Mouse (Mus musculus): ENCODE data around the gene Cacna1d. TPM values are rescaled to one million over a fixed set of nuclear protein-coding genes. Genes with fewer than 3 reads are reported as not detected.

Cacna1d gene
- total RNA-seq, 2 experiments from 2014 or later: 50.9 to 52.4 TPM

DNA sequence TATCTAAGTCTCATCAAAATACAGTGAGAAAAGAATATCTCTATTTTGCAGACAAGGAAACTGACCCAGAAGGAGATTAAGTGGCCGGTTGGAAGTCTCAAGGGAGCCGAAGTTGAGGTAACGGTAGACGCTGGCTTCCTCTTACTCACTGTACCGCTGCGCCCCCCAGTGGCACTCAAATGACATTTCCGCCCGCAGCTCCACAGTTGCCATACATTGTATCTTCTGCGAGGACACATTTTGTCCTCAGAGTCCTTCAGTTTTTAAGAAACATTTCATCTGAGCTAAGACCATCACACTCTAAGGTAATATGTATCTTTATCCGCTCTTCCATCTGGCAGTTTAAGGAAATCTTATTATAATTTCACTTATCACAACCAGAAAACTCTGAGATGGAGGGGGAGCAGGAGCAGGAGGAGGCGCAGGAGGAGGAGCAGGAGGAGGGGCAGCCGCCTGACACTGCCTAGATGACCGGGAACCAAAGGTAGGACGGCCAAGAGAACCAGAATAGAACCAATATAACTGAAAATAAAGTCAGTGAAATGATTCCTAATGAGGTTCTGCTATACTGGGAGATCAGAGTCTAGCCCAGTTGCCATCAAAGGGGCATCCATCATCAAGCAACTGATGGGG lies 31.2 kb downstream of the Cacna1d start:
- DNase-seq (ENCODE audit: low spot score in 2 of 2): peak; percentile 79 to 87

DNA sequence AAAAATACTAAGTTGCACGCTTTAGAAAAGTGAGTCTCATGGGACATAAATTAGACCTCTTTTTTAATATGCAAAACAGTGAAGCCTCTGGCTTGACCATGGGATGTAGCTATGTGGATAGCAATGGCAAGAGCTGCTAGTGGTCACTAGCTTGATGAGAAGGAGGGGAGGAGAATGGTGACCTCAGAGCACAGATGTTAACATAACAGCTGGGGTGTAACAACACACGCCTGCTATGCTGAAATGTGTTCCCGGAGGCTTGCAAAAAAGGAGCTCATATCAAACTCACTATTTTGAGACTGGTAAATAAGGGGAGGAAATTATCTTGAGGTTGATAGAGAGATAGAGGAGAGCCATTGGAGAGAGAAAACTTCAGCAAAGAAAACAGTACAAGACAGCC lies 32.4 kb downstream of the Cacna1d start:
- no peak for DNase-seq (ENCODE audit: low spot score in 2 of 2)

DNA sequence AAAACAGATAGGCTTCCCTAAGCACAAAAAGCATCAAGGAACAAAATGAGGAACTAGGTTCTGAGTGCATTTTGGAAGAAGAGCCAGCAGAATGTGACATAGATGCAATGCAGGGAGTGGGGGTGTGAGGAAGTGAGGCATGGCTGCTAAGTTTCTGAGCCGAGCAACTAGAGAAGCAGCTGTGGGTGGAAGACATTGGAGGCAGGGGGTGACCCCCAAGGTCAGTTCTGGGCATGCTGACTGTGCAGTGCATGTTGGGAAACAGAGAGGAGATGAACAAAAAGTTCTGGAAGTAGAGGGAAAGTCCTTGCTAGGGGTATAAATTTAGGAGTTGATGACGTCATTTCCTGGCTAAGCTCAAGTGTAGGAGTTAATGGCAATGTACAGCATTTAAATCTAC lies 33.4 kb downstream of the Cacna1d start:
- peak; percentile 12 for DNase-seq (ENCODE audit: low spot score in 2 of 2)

DNA sequence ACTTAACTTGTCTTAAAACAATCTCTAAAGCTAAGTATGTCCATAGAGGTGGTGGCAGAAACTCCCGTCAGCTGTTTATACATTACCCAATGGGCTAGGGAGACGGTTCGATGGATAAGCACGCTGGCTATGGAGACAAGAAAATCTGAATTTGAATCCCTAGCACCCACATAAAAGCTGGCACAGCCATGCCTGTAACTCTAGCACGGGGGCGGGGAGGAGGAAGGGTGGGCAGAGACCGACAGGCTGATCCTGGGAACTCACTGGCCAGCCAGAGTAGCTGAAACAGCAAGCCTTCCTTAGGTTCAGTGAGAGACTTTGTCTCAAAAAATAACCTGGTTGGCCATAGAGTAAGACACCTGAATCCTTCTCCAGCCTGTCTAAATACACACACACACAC lies 33.8 kb downstream of the Cacna1d start:
- DNase-seq (ENCODE audit: low spot score in 2 of 2): peak in 1 of 2 experiments; percentile 15

DNA sequence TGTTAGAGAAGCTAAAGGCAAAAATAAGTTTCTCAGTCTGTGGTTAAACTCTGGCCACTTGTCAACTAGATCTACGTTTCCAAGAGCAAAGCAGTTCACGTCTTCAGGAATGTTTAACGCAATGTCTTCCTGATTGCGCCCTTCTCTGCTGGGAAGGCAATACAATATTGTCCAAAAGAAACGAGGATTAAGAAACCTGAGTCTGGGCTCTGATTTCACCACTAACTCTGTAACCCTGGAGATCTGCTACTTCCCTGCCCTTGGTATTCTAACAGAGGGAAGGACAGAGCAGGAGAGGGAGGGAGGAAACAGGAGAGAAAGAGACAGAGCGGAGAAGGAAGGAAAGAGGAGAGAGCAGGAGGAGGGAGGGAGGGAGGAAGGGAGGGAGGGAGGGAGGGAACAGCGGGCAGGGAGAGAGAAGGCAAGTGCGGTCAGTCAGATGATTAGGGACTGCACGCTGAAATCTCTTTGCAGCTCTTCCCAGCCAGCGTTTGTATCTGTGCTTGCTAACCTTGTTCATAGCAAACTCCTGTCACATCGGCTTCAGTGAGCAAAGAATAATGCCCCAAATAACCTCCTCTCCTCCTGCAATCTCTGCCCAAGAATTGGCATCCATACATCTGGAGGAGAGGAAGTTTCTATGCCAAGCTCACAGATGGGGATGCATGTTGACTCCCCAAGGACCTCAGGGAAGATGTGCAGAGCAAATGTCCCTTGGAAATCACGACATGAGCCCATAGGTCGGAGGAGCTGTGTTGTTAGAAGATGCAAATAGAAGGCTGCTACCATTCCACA lies 35.3 kb downstream of the Cacna1d start:
- DNase-seq (ENCODE audit: low spot score in 2 of 2): no peak

DNA sequence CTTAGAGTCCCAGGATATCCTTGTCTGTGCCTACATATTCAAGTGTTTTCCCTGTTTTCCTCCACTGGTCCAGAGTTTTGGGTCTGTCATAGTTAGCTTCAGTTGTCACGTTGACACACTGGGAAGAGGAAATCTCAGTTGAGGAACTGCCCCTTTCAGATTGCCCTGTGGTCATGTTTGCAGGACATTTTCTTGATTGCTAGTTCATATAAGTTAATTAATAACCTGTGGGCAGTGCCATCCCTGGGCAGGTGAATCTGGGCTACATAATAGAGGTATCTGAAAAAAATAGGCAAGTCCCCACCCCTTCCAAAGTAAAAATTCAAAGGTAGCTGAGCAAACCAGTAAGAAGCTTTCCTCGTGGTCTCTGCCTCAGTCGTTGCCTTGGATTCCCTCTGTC lies 51.3 kb downstream of the Cacna1d start:
- DNase-seq (ENCODE audit: low spot score in 2 of 2): no peak

DNA sequence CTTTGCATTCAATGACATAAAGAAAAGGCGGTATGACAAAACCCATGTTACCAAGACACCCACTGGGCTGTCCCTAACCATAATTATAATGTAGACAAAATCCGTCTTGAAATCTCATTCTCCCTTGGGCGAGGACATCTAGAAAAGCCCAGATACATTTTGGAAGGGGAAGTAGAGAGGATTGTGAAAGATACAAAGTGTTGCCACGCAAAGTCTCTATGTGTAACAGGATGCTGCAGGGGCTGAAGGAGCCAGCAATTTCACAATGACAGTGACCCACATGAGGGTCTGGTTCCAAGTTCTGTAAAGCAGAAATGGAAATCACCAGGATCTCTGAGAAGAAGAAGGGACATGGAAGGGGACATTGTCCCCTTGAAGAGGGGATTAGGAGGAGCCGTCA lies 55.9 kb downstream of the Cacna1d start:
- DNase-seq (ENCODE audit: low spot score in 2 of 2): no peak

DNA sequence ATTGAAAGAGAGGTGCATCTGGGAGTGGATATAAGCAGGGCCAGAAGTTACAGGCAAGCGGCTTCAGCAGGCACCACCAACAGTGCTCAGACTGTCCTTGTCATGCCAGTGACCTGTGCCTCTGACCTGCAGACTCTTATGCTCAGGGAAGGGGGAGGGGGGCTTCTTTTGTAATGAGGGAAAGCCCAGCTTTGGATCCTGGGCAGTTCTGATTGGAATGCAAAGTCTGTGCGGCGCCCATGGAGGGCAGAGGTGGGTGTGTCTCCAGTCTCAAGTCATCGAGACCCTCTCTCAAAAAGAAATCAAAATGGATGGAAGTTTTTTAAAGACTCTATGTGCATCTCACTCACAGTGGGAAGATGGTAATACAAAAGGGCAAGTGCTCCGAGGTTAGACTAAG lies 60.8 kb downstream of the Cacna1d start:
- no peak for DNase-seq (ENCODE audit: low spot score in 2 of 2)

DNA sequence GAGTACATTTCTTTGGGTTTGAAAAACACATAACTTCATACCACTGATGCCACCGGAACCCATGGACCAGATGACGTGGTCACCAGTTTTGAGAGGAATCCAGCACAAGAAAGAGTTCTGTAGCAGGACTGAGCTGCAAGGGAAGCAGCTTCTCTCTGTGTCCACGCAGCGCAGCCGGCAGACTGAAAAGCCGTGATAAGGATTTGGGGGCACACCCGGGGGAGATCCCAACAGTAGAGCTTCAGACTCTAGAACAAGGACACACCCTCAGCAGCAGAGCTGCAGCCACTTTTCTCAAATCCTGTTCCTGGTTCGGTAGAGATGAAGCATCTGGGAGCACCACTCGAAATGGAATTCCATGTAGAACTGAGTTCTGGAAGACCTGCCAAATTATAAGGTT lies 61.2 kb downstream of the Cacna1d start:
- DNase-seq (ENCODE audit: low spot score in 2 of 2): no peak

DNA sequence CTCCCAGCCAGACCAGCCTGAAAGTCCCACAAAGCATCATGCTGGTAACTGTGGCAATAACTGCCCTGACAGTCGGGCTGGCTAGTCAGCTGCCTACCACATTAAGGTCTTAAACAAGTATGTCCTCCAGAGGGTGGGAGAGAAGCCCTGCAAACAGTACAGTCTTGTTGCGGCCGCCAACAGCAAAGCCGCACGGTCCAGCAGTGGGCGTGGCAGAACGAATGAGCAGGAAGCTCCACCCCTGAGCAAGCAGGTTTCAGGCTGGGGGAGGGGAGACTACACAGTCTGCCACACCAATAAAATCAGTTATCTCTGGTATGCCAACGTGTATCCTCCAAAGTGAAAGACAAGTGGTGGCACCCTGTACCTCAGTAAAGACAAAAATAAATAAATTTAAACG lies 61.6 kb downstream of the Cacna1d start:
- DNase-seq (ENCODE audit: low spot score in 2 of 2): peak in 1 of 2 experiments; percentile 28

DNA sequence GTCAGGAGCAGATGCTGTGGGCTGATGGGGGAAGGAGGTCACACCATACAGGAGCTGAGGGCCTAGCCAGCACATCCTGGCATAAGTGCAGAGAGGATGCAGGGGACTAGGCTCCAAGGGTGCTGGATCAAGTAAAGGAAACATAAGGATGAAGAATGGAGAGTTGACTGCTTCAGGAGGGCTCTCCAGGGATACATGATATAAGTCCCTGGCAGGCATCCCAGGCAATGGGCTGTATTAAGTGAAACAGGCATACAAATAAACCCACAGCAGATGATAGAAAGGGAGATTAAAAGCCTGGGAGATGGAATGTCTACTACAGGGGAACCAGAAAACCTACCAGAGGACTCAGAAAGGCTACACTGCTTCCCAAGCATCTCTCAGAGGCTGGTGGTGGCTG lies 62.5 kb downstream of the Cacna1d start:
- no peak for DNase-seq (ENCODE audit: low spot score in 2 of 2)

DNA sequence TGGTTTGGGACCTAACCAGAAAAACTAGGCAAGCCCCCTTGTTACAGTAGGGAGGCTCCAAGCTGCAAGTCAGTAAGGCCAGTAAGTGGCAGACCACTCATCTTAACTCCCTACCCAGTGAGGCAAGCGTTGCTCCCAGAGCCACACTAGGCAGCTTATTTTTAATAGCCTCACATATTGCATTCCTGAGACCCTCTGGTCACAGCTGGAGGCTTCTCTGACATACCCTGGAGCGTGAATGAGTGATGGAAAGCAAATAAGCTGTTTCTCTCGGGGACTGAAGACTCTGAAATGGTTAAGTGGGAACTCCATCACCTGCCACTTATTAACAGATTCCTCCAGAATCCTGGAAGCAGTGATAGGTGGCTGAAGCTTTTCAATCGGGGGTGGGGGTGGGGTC lies 65.4 kb downstream of the Cacna1d start:
- DNase-seq (ENCODE audit: low spot score in 2 of 2): no peak

DNA sequence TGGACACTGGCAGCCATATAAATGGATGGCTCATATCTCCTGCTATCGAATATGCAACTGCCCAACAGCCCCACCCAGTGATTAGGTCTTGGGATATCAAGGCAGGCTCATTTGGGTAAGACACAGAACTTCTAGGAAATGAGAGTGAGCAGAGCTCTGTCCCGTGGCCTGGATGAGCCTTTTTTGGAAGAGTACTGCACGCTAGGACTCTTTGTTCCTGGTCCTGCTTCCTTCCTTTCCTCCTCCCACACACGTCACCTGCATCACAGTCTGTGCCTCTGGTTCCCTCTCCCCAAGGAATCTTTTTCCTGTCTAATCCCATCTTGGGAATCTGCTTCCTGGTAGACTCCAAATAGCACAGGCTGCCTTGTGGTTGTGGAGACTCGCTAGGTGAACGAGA lies 66.1 kb downstream of the Cacna1d start:
- DNase-seq (ENCODE audit: low spot score in 2 of 2): no peak

DNA sequence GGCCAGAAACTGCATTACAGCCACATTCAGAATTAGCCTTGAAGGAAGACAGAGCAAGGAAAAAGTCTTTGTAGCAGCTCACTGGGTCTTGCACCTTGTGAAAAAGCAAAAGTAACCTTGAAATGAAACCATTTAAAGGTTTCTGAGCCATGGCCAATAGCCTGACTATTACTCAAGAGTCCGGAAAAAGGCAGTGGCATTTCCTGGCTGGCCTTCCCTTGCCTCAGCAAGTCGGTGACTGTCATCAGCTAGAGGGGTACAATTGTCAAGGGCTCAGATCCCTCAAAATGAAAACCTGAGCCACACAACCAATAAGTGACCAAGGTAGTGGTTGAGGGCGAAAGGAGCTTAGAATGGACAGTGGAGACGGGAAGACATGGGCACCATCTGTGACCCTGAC lies 66.6 kb downstream of the Cacna1d start:
- DNase-seq (ENCODE audit: low spot score in 2 of 2): no peak

DNA sequence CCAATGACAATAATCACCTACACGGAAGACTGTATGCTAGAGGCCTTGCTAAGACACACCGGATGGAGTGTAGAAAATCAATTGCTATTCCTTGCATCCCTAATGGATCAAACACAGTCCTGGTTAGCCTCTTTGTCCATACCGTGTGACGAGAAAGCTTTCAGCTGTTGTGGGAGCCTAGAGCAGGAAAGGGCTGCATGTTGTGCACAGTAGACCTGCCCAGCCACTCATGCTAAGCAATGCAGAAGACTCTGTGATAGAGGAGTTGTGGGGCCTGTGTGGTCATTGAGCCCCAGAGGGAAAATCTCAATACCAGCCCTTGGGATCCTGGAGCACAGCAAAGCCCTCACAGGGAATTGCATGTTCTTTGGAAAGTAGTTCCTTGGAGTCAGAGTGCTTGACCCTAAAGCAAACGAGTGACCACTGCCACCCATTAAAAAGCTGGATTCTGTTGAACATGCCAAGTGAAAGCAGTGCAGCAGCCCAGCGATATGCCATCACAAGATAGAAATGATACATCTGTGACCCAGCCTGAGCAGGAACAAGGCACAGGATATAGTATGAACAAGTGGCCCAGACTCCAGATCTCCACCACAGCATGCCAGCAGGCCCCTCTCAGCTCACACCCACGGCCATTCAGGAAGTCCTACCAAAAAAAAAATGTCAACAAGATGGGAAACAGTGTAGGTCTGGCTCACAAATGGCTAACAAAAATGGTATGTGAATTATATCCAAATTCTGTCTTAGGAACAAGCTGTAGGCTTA lies 68.7 kb downstream of the Cacna1d start:
- no peak for DNase-seq (ENCODE audit: low spot score in 2 of 2)

DNA sequence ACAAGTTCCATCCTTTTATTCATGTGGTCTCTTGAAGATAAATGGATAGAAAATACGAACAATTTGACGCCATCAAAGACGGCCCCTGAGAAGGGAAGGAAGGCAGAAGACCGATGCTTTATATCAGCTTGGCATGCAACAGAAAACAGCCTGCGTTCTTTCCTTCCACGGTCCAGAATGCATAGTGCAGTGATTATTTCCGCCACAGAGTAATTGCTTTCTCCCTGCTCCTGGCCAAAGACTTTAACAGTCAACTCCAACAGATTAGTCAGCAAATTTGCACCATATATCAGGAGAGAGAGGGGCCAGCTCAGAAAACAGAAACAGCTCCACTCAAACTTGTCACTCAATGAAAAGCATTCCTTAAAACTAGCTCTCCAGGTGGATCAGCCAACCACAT lies 71.8 kb downstream of the Cacna1d start:
- no peak for DNase-seq (ENCODE audit: low spot score in 2 of 2)

DNA sequence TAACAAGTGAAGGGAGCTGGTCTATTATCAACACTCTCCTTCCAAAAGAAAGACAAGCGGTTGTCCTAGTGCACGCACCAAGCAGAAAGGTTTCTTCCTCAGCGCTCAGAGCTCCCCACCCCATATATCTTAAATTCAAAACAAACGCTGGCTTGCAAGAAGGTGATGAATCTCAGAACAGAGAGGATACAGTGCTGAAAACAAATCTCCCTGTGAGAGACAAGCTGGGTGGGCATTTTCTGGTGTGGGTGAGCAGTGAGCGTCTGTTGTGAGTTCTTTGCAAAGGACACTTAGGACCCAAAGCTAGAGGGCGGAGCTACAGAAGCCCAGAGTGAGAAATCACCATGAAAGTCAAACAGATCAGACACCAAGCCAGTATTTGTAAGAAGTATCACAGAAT lies 72.2 kb downstream of the Cacna1d start:
- no peak for DNase-seq (ENCODE audit: low spot score in 2 of 2)

DNA sequence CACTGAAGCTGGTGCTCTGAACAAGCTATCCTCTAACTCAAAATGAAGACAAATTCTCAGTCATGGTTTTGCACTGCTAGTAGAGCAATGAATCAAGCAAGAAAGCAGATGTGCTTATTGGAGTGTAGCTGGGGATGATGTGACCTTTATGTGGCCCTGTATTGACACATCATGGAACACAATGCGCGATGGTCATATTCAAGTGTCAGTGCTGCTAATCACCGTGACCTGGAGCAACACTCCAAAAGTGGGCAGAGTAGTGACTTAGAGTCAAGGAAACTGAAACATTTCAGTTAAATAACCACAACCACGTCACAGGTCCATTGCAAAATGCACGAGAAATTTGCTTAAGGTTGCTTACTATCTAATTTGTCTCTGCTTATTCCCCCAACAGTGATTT lies 75.4 kb downstream of the Cacna1d start:
- DNase-seq (ENCODE audit: low spot score in 2 of 2): no peak

DNA sequence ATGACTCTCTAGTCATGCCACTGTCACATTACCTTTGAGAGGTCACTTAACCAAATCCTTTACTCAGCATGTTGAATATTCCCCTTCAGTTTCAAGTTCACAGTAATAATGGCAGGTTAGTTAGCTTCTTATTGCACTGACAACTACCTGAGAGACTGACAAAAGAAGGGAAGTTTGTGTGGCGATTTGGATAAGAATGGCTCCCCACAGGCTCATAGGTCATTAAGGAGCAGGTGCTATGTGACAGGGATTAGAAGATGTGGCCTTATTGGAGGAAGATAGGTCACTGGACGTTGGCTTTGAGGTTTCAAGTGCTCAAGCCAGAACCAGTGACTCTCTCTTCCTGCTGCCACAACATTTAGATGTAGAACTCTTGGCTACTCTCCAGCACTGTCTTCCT lies 77.1 kb downstream of the Cacna1d start:
- DNase-seq (ENCODE audit: low spot score in 2 of 2): no peak

DNA sequence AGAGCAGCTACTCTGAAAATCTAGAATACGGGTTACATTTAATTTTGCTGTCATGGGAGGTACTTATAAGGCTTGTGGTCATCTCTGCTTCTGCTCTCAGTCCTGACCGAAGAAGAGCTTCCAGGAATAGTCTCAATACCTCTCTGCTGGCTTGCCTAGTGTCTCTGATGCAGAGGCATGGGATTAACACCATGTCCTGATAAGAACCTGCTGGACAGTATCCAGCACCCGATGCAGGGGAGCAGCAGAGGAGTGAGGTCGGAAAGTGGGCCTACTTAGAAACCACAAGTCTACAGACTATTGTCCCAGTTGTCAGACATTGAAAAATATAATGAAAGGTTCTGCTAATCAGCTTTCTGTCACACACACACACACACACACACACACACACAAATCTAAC lies 81.9 kb downstream of the Cacna1d start:
- no peak for DNase-seq (ENCODE audit: low spot score in 2 of 2)

DNA sequence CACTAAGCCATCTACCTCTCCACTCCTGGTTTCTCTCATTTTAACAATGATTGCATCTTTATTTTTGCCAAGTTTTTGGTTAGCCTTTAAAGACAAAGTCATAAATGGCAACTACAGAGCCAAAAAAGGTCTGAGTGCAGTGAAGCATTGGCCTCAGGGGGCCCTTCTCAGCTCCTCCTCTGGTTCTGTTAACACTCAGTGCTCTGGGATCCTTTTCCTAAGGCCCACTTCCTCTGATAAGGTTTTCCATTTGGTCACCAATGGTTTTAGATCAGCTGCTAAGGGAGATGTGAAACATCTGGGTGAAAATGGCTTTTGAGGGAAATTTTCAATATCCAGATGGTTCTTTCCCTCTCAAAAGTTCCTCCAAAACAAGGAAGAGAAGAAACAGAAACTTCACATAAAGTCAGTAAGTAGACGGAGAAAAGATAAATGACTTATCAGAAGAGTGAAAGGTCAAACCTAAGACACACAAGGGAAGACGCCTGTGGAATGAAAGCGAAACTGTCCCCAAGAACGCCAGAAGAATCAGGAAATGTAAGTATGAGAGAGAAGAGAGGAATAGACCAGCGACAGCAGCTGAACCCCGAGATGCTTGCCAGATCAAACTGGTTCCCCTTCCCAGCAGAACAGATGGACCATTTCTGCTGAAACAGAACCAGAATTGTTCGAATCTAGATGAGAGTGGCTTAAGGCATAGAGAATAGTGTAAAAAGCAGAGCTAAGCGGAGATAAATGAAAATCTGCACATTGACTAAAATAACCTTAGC lies 85.6 kb downstream of the Cacna1d start:
- DNase-seq (ENCODE audit: low spot score in 2 of 2): peak in 1 of 2 experiments; percentile 19

DNA sequence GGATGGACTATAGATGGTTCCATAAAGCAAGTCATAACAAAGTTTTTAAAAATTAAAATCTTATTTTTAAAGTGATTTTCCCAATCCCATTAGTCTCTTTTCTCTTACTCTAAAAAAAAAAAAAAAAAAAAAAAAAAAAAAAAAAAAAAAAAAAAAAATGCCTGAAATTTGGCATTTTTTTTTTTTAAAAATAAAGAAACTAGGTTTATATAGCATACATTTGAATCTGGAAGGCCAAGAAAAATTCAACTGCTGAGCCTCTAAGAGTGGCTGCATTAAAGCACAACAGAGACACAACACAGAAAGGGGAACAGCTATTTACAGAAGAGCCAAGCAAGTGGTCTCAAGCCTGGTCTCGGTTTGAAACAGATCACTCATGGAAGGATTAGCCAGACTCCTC lies 112.9 kb downstream of the Cacna1d start:
- no peak for DNase-seq (ENCODE audit: low spot score in 2 of 2)

Measured in layer of hippocampus, postnatal 10 days (tissue).